Mouse (Mus musculus) thymus, postnatal 25 days (tissue): Measurements from ENCODE around the gene Ntrk2.

ENCODE experiments used
- DNase-seq: peaks from one replicate; pipeline ENCODE4 v3.0.0; 2022

Gene Ntrk2

GRCm38 (mm10) chr13:58806397-58806892, at the start of gene Ntrk2:
Gene Ntrk2 (plus strand): TSS chr13:58806569.
- DNase-seq, result peak; percentile 26

- no peak for DNase-seq
Observed at GRCm38 (mm10) chr13:58761003-58761630, 45.3 kb upstream of the Ntrk2 start.

GRCm38 (mm10) chr13:58768258-58768657, 38.1 kb upstream of the Ntrk2 start:
- no peak for DNase-seq

- DNase-seq, result no peak
Observed at GRCm38 (mm10) chr13:58769438-58769837, 36.9 kb upstream of the Ntrk2 start.

GRCm38 (mm10) chr13:58779261-58779660, 27.1 kb upstream of the Ntrk2 start:
- no peak for DNase-seq

- DNase-seq, result no peak
Observed at GRCm38 (mm10) chr13:58786476-58786875, 19.9 kb upstream of the Ntrk2 start.

- no peak for DNase-seq
Observed at GRCm38 (mm10) chr13:58790741-58791140, 15.6 kb upstream of the Ntrk2 start.

GRCm38 (mm10) chr13:58797386-58797785, 9.0 kb upstream of the Ntrk2 start:
- no peak for DNase-seq

- no peak for DNase-seq
Observed at GRCm38 (mm10) chr13:58801291-58801690, 5.1 kb upstream of the Ntrk2 start.

GRCm38 (mm10) chr13:58803882-58804281, 2.5 kb upstream of the Ntrk2 start:
- no peak for DNase-seq

GRCm38 (mm10) chr13:58805833-58806232, 536 bp upstream of the Ntrk2 start:
- no peak for DNase-seq

GRCm38 (mm10) chr13:58806896-58807628, 693 bp downstream of the Ntrk2 start:
- no peak for DNase-seq

- DNase-seq, result no peak
Observed at GRCm38 (mm10) chr13:58807629-58808363, 1.4 kb downstream of the Ntrk2 start.

GRCm38 (mm10) chr13:58808381-58808821, 2.0 kb downstream of the Ntrk2 start:
- no peak for DNase-seq

GRCm38 (mm10) chr13:58809930-58810329, 3.6 kb downstream of the Ntrk2 start:
- no peak for DNase-seq

- no peak for DNase-seq
Observed at GRCm38 (mm10) chr13:58824752-58825151, 18.4 kb downstream of the Ntrk2 start.

- DNase-seq, result no peak
Observed at GRCm38 (mm10) chr13:58826356-58827197, 20.2 kb downstream of the Ntrk2 start.

- DNase-seq, result no peak
Observed at GRCm38 (mm10) chr13:58831999-58832398, 25.6 kb downstream of the Ntrk2 start.

- no peak for DNase-seq
Observed at GRCm38 (mm10) chr13:58834726-58835125, 28.4 kb downstream of the Ntrk2 start.

GRCm38 (mm10) chr13:58836891-58837290, 30.5 kb downstream of the Ntrk2 start:
- no peak for DNase-seq

GRCm38 (mm10) chr13:58838110-58838509, 31.7 kb downstream of the Ntrk2 start:
- DNase-seq, result no peak

- no peak for DNase-seq
Observed at GRCm38 (mm10) chr13:58840731-58841359, 34.5 kb downstream of the Ntrk2 start.
